Mouse (Mus musculus): ENCODE data around the gene Celf1. TPM values are rescaled to one million over a fixed set of nuclear protein-coding genes. Genes with fewer than 3 reads are reported as not detected.

Gene Celf1
- total and polyA plus RNA-seq, 2 experiments from 2014 or later: 69.5 to 82.5 TPM

DNA sequence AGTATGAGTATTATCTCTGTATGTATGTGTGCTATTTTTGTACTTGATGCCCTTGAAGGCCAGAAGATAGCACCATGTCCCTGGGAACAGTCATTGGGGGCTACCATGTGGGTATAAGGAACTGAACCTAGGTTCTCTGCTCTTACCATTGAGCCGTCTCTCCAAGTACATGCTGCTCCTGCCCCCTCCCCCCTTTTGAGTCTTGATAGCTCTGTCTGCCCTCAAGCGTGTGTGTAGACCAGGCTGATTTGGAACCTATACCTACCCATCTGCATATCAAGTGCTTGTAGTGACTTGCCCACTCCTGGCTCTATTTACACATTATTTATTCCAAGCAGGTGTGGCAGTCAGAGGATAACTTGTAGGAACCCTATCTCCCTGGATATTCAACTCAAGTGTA is 36.4 kb downstream of the Celf1 start:
- H3K4me2 ChIP-seq (ENCODE audit: low read depth, low read length, poor library complexity, severe bottlenecking): no peak overlapping the region
- DNase-seq (ENCODE audit: low spot score) (no peak), ATAC-seq (ENCODE audit: low FRiP score) (no peak)
- TF ChIP-seq CTCF (IDR thresholded peaks at IDR 0.05): no peak
- WGBS: 96% methylated on average over 2 of the region's 2 CpGs
- H3K27me3 ChIP-seq (ENCODE audit: insufficient read depth, low read length): no peaks in the 10 kb centered on the region
- H3K9me3 ChIP-seq (ENCODE audit: low read length): no peaks in the 10 kb centered on the region
- H3K9ac ChIP-seq (replicated peaks; ENCODE audit: low read length, poor library complexity, severe bottlenecking): no peak overlapping the region
- H3K27ac ChIP-seq (ENCODE audit: low read depth, low read length): no peak overlapping the region
- H3K36me3 ChIP-seq (ENCODE audit: insufficient read depth, low read length): no peaks in the 10 kb centered on the region
- H3K4me3 ChIP-seq (ENCODE audit: low read depth, low read length): no peak overlapping the region
- H3K4me1 ChIP-seq (ENCODE audit: insufficient read depth, low read length): no peaks in the 10 kb centered on the region

DNA sequence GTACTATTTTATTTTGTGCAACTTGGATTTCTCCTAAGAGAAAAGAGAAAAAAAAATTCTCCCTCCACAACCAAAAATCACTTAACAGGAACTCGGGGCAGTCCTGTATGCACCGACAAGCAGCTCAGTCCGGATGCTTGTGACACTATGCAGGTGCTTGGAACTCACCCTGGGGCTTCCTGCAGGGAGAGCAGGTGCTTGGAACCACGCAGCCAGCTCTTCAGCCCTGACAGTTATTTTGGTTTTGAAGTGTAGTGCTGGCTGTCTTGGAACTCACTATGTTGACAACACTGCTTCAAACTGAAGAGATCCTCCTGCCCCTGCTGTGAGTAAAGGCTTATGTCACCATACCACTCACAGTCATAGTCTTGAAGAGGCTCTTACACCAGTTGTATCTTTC is 37.1 kb downstream of the Celf1 start:
- Histone ChIP-seq H3K4me2 (ENCODE audit: low read depth, low read length, poor library complexity, severe bottlenecking) (no peak overlapping the region), H3K36me3 (ENCODE audit: insufficient read depth, low read length) (no peaks in the 10 kb centered on the region), H3K27me3 (ENCODE audit: insufficient read depth, low read length) (no peaks in the 10 kb centered on the region), H3K27ac (ENCODE audit: low read depth, low read length) (no peak overlapping the region), H3K4me1 (ENCODE audit: insufficient read depth, low read length) (no peaks in the 10 kb centered on the region), H3K9ac (replicated peaks; ENCODE audit: low read length, poor library complexity, severe bottlenecking) (no peak overlapping the region), H3K9me3 (ENCODE audit: low read length) (no peaks in the 10 kb centered on the region), H3K4me3 (ENCODE audit: low read depth, low read length) (no peak overlapping the region)
- DNase-seq (ENCODE audit: low spot score) (no peak), ATAC-seq (ENCODE audit: low FRiP score) (no peak)
- WGBS: 81% methylated on average over 4 of the region's 4 CpGs
- no peak for TF ChIP-seq CTCF (IDR thresholded peaks at IDR 0.05)

DNA sequence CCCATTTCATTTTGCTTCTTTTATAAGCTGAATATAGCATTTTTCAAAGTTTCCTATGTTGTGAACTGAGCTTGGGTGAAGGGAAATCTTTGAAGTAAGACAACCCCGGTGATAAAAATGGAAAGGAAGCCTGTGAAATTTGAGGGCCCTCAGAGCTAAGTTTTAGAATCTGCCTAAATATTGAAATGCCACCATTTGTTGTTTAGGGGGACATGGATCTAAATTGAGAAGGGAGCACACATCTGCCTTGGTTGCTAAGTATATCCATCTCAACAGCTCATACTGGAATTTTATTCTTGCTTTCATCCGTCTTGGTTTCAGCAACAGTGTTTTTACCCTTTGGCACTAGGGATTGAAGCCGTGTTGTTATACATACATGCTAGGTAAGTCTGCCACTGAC is 45.9 kb downstream of the Celf1 start:
- no peak overlapping the region for H3K27ac ChIP-seq (ENCODE audit: low read depth, low read length)
- DNase-seq (ENCODE audit: low spot score) (no peak), ATAC-seq (ENCODE audit: low FRiP score) (no peak)
- no peaks in the 10 kb centered on the region for H3K27me3 ChIP-seq (ENCODE audit: insufficient read depth, low read length)
- H3K9ac ChIP-seq (replicated peaks; ENCODE audit: low read length, poor library complexity, severe bottlenecking): no peak overlapping the region
- no peaks in the 10 kb centered on the region for H3K4me1 ChIP-seq (ENCODE audit: insufficient read depth, low read length)
- no peak for TF ChIP-seq CTCF (IDR thresholded peaks at IDR 0.05)
- H3K9me3 ChIP-seq (ENCODE audit: low read length): no peaks in the 10 kb centered on the region
- H3K36me3 ChIP-seq (ENCODE audit: insufficient read depth, low read length): no peaks in the 10 kb centered on the region
- 80% methylated on average over 3 of the region's 3 CpGs for WGBS
- H3K4me2 ChIP-seq (ENCODE audit: low read depth, low read length, poor library complexity, severe bottlenecking): no peak overlapping the region
- no peak overlapping the region for H3K4me3 ChIP-seq (ENCODE audit: low read depth, low read length)

DNA sequence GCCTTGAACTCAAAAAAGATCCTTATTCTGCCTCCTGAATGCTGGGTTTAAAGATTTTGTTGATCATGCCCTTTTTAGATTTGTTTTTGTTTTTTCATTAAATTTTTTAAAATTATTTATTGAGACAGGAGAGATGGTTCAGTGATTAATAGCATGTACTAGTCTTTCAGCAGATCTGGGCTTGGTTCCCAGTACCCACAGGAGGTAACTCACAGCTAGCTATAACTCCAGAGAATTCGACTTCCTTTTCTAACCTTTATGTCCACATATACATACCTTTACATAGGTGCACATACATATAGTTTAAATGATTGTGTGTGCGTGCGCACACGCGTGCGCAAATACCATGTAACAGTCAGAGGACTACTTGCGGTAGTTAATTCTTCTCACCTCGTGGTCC is 68.4 kb downstream of the Celf1 start:
- 98% methylated on average over 8 of the region's 8 CpGs for WGBS
- Histone ChIP-seq H3K36me3 (ENCODE audit: insufficient read depth, low read length) (peaks cover 70% of the 10 kb centered on the region), H3K9ac (replicated peaks; ENCODE audit: low read length, poor library complexity, severe bottlenecking) (no peak overlapping the region), H3K27ac (ENCODE audit: low read depth, low read length) (no peak overlapping the region), H3K4me2 (ENCODE audit: low read depth, low read length, poor library complexity, severe bottlenecking) (no peak overlapping the region), H3K27me3 (ENCODE audit: insufficient read depth, low read length) (no peaks in the 10 kb centered on the region), H3K4me1 (ENCODE audit: insufficient read depth, low read length) (no peaks in the 10 kb centered on the region), H3K4me3 (ENCODE audit: low read depth, low read length) (no peak overlapping the region), H3K9me3 (ENCODE audit: low read length) (no peaks in the 10 kb centered on the region)
- no peak for TF ChIP-seq CTCF (IDR thresholded peaks at IDR 0.05)
- DNase-seq (ENCODE audit: low spot score) (no peak), ATAC-seq (ENCODE audit: low FRiP score) (no peak)

DNA sequence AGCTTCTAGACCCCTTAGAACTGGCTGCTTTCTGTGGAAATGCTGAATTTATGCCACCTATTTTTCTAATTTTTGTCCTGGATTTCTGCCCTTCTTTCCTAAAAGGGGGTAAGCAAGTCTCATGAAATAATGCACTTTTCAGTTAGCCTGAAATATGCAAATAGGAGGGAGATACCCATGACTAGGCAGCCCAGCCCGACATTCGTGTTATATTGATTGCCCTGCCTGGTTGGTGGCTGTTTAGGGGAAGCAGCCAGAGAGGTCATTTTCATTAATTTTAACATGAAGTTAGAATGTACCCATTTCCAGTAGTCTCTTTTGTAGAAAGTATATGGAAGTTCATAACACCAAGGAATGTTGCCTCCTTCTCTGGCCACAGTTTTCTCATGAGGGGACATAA is 73.7 kb downstream of the Celf1 start:
- no peak for TF ChIP-seq CTCF (IDR thresholded peaks at IDR 0.05)
- H3K36me3 ChIP-seq (ENCODE audit: insufficient read depth, low read length): peaks cover 64% of the 10 kb centered on the region
- DNase-seq (ENCODE audit: low spot score) (no peak), ATAC-seq (ENCODE audit: low FRiP score) (no peak)
- no peaks in the 10 kb centered on the region for H3K4me1 ChIP-seq (ENCODE audit: insufficient read depth, low read length)
- H3K4me3 ChIP-seq (ENCODE audit: low read depth, low read length): no peak overlapping the region
- H3K4me2 ChIP-seq (ENCODE audit: low read depth, low read length, poor library complexity, severe bottlenecking): no peak overlapping the region
- no peak overlapping the region for H3K9ac ChIP-seq (replicated peaks; ENCODE audit: low read length, poor library complexity, severe bottlenecking)
- H3K27me3 ChIP-seq (ENCODE audit: insufficient read depth, low read length): no peaks in the 10 kb centered on the region
- H3K9me3 ChIP-seq (ENCODE audit: low read length): no peaks in the 10 kb centered on the region
- no peak overlapping the region for H3K27ac ChIP-seq (ENCODE audit: low read depth, low read length)
- WGBS: 92% methylated on average over 2 of the region's 2 CpGs

DNA sequence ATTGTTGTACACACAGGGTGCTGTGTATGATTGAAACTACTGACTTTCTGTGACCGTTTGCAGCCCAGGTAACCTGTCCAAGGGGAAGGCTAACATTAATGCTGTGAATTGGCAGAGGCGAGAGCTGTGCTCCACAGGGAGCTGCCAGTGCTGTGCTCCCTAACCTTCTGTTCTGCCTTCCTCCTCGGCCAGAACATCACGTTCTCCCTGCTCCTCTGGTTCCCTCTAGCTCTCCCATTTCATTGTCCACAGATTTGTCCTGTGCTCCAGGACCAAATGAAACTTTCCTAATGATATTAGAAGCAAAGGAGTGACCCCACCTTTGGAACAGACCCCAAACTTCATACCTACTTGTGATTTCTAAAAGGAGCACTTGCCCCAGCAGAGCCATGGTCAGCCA is 75.2 kb downstream of the Celf1 start:
- DNase-seq (ENCODE audit: low spot score) (no peak), ATAC-seq (ENCODE audit: low FRiP score) (no peak)
- H3K36me3 ChIP-seq (ENCODE audit: insufficient read depth, low read length): peaks cover 55% of the 10 kb centered on the region
- no peaks in the 10 kb centered on the region for H3K9me3 ChIP-seq (ENCODE audit: low read length)
- H3K4me1 ChIP-seq (ENCODE audit: insufficient read depth, low read length): no peaks in the 10 kb centered on the region
- 77% methylated on average over 4 of the region's 4 CpGs for WGBS
- no peak overlapping the region for H3K4me2 ChIP-seq (ENCODE audit: low read depth, low read length, poor library complexity, severe bottlenecking)
- no peaks in the 10 kb centered on the region for H3K27me3 ChIP-seq (ENCODE audit: insufficient read depth, low read length)
- no peak overlapping the region for H3K27ac ChIP-seq (ENCODE audit: low read depth, low read length)
- no peak overlapping the region for H3K9ac ChIP-seq (replicated peaks; ENCODE audit: low read length, poor library complexity, severe bottlenecking)
- no peak for TF ChIP-seq CTCF (IDR thresholded peaks at IDR 0.05)
- H3K4me3 ChIP-seq (ENCODE audit: low read depth, low read length): no peak overlapping the region
